Mouse (Mus musculus) induced T-regulatory cell, adult 2 months (primary cell): ENCODE data around the gene Lmx1b.
A peak's percentile ranks its signal among the peaks of the same experiment; 100 is the strongest.

Experiments
- DNase-seq: peaks from one replicate; pipeline ENCODE4 v3.0.0-alpha.2; 2012; ENCODE audit warnings: low read depth

Gene Lmx1b

GRCm38 (mm10) chr2:33640171-33640721, at the start of gene Lmx1b:
Lmx1b (minus strand) TSS chr2:33640511.
- DNase-seq = no peak

- DNase-seq = peak; percentile 53
Observed at GRCm38 (mm10) chr2:33689880-33690462, 49.7 kb upstream of the Lmx1b start.

- DNase-seq = no peak
Observed at GRCm38 (mm10) chr2:33689155-33689879, 49.0 kb upstream of the Lmx1b start.

GRCm38 (mm10) chr2:33683594-33683993, 43.3 kb upstream of the Lmx1b start:
- DNase-seq = no peak

- no peak for DNase-seq
Observed at GRCm38 (mm10) chr2:33683095-33683494, 42.8 kb upstream of the Lmx1b start.

- DNase-seq = peak; percentile 55
Observed at GRCm38 (mm10) chr2:33682219-33682618, 41.9 kb upstream of the Lmx1b start.

- DNase-seq = no peak
Observed at GRCm38 (mm10) chr2:33678950-33679654, 38.8 kb upstream of the Lmx1b start.

- DNase-seq = no peak
Observed at GRCm38 (mm10) chr2:33672701-33673472, 32.6 kb upstream of the Lmx1b start.

- no peak for DNase-seq
Observed at GRCm38 (mm10) chr2:33668741-33669140, 28.4 kb upstream of the Lmx1b start.

- DNase-seq = no peak
Observed at GRCm38 (mm10) chr2:33666388-33666945, 26.2 kb upstream of the Lmx1b start.

GRCm38 (mm10) chr2:33665363-33666058, 25.2 kb upstream of the Lmx1b start:
- no peak for DNase-seq

- no peak for DNase-seq
Observed at GRCm38 (mm10) chr2:33664661-33665060, 24.4 kb upstream of the Lmx1b start.

- no peak for DNase-seq
Observed at GRCm38 (mm10) chr2:33659288-33659629, 18.9 kb upstream of the Lmx1b start.

GRCm38 (mm10) chr2:33658602-33659287, 18.4 kb upstream of the Lmx1b start:
- no peak for DNase-seq

GRCm38 (mm10) chr2:33652517-33653198, 12.3 kb upstream of the Lmx1b start:
- no peak for DNase-seq

GRCm38 (mm10) chr2:33649371-33649770, 9.1 kb upstream of the Lmx1b start:
- no peak for DNase-seq

GRCm38 (mm10) chr2:33648894-33649293, 8.6 kb upstream of the Lmx1b start:
- no peak for DNase-seq

GRCm38 (mm10) chr2:33646283-33646550, 5.9 kb upstream of the Lmx1b start:
- no peak for DNase-seq

- DNase-seq = no peak
Observed at GRCm38 (mm10) chr2:33645538-33646282, 5.4 kb upstream of the Lmx1b start.
